Mouse (Mus musculus): ENCODE measurements around the gene Ntrk3.
A peak's percentile ranks its signal among the peaks of the same experiment; 100 is the strongest.

The Ntrk3 gene

GRCm38 (mm10) chr7:78507032-78507611 lies 230.7 kb downstream of the Ntrk3 start:
- DNase-seq: peak; percentile 38

DNA sequence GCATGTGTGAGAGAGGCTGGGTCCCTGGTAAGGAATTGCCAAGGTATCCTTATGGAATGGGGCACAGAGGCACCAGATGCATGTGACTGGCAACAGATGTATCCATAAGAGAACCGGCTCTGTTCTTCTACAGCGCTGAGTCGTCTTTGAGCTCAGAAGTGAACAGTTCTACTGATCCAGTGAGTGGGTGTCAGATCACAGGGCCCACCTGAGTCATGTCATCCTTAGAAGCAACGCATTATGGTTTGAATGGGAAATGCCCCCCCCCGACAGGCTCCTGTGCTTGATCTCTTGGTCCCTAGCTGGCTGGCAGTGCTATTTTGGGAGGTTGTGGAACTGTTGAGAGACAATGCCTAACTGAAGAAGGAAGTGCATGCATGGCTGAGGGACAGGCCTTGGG lies 236.9 kb downstream of the Ntrk3 start:
- DNase-seq: no peak

GRCm38 (mm10) chr7:78499970-78500369 lies 237.8 kb downstream of the Ntrk3 start:
- no peak for DNase-seq

GRCm38 (mm10) chr7:78498356-78498755 lies 239.5 kb downstream of the Ntrk3 start:
- peak; percentile 22 for DNase-seq

DNA sequence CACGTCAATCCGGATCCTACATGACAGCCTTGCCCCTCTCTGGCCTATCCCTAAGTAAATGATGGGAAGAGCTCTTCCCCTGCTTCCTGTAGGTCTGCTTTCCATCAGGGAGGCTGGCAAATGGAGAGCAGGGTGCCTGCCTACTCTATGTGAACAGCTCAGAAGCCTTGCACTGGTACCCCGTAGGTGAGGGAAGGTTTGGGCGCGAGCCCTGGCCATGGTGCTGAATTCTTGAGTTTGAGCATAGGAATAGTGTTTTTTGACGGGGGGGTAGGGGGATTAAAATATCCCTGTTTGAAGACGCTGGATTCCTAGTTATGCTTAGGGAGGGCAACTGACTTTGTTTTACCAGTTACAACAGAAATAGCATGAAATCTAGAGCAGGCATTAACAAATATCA lies 240.0 kb downstream of the Ntrk3 start:
- no peak for DNase-seq

- DNase-seq: no peak
These were observed 244.2 kb downstream of the Ntrk3 start for GRCm38 (mm10) chr7:78493591-78493990.

- DNase-seq: no peak
These were observed 246.6 kb downstream of the Ntrk3 start for GRCm38 (mm10) chr7:78491176-78491575.

- DNase-seq: no peak
These were observed 253.5 kb downstream of the Ntrk3 start for GRCm38 (mm10) chr7:78484290-78484689.

DNA sequence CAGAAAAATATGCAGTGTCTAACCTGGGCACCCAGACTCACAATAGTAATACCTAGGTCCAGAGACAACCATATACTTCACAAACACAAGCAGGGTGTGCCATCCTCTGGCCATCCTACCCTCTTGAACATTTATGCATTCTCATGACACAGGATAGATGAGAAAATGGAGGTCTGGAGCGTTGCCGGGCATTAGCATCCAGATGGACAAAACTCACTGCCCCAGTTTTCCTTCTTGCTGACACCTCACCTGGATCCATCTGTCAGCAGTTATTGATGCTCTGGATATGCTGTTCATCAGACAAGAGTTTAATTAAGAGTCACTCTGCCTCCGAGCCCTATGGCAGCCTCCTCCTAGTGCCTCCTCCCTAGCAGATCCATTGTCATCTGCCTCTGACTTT lies 254.1 kb downstream of the Ntrk3 start:
- no peak for DNase-seq

DNA sequence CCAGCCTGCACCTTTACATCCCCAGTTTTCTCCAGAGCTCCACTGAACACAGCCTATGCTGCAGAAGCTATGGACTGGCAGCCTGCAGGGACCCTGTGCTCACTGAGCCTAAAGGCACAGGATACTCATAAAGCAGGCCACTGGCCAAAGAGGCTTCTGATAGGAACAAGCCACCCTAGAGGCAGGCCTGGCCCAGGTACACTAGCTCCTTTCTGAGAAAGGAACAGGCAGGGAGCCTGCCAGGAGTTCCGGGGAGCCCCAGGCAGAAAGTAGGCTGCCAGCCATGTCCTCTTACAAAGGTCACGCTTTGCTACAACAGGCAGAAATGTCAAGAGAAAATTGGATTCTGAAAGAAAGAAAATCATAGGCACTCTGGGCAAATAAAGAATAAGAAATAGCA lies 254.8 kb downstream of the Ntrk3 start:
- DNase-seq: no peak

GRCm38 (mm10) chr7:78478881-78479280 lies 258.9 kb downstream of the Ntrk3 start:
- no peak for DNase-seq

GRCm38 (mm10) chr7:78471755-78472154 lies 266.1 kb downstream of the Ntrk3 start:
- no peak for DNase-seq

DNA sequence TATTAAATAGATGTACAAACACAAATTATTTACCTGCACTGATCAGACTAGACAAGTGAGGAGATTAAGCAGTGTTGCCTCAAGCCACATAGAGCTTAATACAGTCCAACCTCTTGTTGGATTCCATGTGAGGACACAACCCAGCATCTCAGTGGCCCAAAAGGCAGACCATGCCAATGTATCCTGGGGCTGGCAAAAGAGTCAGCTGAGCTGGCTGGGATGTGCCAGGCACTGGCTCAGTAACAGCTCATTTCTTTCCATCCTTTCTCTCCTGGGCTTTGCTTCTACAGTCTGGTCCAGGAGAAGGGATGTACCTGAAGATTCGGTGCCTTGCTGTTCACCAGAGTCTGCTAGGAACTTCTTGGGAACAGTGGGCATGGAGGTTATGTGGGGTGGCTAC lies 266.5 kb downstream of the Ntrk3 start:
- no peak for DNase-seq

DNA sequence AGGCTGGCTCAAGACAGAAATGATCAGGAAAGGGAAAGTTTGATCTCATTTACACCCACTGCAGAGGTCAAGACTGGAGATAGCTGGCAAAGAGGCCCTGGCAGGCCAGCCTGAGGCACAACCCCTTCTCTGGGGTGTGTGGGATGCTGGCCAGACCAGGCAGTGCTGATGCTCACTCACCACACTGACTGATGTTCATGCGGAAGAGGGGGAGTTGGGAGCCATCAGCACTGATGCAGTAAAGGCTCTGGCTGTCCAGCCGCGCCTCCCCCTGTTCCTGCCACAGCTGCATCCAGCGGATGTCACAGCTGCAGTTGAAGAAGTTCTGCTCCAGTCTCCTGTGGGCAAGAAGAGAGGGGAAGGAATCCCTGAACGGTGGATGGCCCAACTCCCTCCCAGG lies 275.2 kb downstream of the Ntrk3 start:
- no peak for DNase-seq

GRCm38 (mm10) chr7:78459021-78459420 lies 278.8 kb downstream of the Ntrk3 start:
- no peak for DNase-seq

- no peak for DNase-seq
These were observed 286.1 kb downstream of the Ntrk3 start for GRCm38 (mm10) chr7:78451666-78452065.

DNA sequence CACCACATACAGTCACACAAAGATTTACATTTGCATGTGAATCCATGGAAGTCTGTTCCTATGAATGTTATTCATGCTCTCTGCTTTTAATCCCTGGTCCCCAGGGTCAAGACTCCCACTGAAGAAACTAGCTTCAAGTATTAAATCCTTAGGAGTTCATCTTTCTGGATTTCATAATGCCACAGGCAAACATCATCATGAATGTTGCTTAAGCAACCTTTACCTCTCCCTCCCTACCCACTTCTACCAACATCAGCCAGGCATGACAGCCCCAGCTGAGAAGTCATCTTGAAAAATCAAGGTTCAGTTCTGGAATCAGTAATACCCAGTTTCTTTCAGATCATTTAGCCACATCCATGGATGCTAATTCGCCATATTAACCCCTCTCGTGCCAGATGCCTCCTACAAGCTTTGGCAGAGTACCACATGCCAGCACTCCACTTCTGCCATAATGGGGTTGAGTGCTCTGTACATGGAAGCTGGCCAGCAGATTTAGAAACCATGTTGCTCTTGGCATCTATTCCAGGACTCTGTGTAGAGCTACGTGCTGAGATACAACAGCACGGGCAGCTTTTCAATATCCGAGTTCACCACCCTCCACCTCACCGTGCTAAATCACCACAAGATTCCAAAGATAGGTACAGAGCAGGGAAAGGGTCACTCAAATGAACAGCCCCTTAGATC lies 287.8 kb downstream of the Ntrk3 start:
- DNase-seq: peak; percentile 79

GRCm38 (mm10) chr7:78448841-78449240 lies 289.0 kb downstream of the Ntrk3 start:
- DNase-seq: no peak

DNA sequence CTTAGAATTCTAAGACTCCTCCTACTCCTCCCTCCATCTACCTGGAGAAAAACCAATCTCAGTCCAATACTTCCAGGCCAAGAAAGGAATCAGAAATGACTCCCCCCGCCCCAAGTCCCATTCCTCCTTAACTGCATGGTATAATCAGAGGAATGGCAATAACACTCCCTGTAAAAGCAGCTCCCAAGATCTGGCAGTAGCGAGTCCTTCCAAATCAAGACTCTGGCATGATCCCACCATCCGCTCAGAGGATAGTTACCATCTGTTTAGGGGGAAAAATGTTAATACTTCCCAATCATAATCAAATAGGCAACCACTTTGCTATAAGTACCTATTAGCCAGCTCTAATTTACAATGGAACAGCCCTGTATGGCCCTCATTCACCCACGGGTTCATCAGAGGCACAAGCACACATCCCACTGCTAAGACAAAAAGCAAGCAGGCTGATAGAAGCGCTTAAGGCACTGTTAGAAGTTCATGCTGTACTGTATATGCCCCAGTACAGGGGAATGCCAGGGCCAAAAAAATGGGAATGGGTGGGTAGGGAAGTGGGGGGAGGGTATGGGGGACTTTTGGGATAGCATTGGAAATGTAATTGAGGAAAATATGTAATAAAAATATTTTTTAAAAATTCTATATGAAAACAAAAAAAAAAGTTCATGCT lies 294.3 kb downstream of the Ntrk3 start:
- no peak for DNase-seq

- DNase-seq: no peak
These were observed 296.1 kb downstream of the Ntrk3 start for GRCm38 (mm10) chr7:78441706-78442105.

DNA sequence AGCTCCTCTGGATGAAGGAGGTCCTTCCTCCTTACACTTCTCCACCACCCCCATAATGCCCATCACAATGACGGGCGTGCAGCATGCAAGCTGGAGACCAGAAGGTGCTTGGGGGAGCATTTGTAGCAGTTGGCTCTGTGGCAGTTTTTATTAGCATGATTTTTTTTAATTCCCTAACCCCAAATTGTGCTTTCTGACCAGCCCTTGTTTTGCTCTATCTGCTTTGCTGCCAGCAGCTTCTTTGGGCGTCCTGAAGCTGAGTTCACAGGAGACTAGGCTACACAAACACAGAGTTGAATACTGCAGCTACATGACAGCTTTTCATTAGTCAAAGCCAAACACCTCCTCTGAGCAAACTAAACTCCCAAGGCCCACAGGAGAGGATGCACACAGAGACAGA lies 296.9 kb downstream of the Ntrk3 start:
- DNase-seq: peak; percentile 34

DNA sequence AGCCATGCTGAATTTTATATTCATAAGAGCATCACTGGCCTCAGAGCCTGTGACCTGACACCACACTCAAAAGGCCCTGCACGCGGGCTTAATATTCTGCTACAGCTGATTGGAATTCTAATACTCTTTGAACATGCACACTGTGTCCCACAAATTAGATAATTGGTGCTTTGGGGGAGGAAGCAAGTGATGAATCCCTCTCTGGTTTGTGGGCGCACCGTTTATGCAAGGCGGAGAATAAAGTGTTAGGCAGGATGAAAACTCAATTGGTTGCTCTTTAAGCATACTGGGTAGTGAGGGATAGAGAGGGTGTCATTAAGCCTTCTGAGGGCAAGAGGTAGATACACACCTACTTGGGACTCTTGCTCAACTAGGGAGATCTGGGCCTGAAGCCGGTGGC lies 297.3 kb downstream of the Ntrk3 start:
- DNase-seq: peak; percentile 33

GRCm38 (mm10) chr7:78439361-78440120 lies 298.3 kb downstream of the Ntrk3 start:
- no peak for DNase-seq
